Mouse (Mus musculus): Measurements from ENCODE around the gene Malrd1.
"Not testable (repeated sequence)": the region's sequence is repeated elsewhere in the genome, so short reads cannot be mapped to it uniquely, and the experiment has no call there.

Gene Malrd1

GRCm38 (mm10) chr2:15526241-15526924 lies at the start of gene Malrd1:
Malrd1 (plus strand) TSS chr2:15526479.
- in situ Hi-C loops (cut with MboI, MseI): no loop called here

- in situ Hi-C loops (cut with MboI, MseI): no loop called here
Observed at GRCm38 (mm10) chr2:15538643-15539042, 12.4 kb downstream of the Malrd1 start.

DNA sequence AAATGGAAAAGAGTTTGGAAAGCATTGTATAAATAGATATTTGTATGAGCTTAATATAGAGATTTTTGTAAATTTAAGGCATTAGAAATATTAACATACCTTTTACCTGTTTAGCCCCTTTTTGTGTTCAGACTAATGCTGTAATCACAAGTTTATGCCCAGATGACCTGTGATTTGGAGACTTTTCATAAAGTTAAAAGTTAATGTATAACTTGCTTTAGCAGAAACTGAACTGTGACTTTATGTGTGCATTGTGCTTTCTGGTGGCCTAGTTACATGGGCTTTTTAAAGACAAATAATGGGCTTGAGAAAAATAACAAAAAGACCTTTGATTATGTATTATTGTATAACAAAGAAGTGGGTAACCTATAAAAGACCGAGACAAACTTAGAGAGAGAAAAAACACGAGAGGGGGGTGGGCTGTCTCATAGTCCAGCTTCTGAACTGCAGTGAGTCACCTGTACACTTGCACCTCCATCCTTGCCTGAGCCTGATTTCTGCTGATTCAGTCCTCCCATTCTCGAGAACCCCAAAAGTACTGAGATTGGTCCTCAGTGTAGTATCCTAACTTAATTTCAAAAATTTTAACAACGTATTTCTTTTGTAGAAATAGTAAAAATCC lies 87.2 kb downstream of the Malrd1 start:
- in situ Hi-C loops (cut with MboI, MseI): no loop called here

DNA sequence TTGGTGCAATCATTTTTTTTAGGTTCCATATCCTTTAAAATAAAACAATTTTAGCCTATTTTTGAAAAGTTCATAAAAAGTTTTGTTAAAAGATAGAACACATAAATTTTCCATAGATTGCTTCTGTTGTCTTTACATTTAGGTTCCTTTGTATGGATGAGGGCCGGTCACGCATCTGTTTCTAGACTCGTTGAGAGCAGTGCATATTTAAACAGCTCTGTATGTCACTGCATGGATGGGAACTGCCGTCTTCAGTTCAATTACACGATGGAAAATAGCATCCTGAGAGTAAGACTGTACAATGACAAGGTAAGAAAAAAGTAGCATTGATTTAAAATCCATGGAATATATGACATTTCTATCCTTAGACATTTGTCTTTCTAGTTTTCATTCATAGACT lies 87.7 kb downstream of the Malrd1 start:
- in situ Hi-C loops (cut with MboI, MseI): no loop called here

GRCm38 (mm10) chr2:15635761-15636160 lies 109.5 kb downstream of the Malrd1 start:
- in situ Hi-C loops (cut with MboI, MseI): no loop called here

DNA sequence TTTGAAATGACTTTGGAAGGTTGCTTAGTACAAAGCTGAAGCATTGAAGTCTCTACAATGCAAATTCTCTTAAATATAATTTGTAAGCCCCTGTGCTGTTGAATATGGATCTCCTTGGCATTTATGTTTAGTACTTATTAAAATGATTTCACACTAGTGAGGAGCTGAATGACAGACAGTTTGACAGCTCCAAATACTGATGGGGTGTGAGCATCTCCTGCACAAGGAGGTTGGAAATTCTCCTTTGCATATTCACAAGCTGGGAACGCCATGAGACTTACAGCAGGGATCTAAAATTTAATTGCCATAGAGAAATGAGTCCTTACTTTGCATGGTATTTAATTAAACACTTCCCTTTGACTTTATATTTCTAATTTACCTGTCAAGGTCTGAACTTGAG lies 117.6 kb downstream of the Malrd1 start:
- in situ Hi-C loops (cut with MboI, MseI): no loop called here

GRCm38 (mm10) chr2:15656388-15656787 lies 130.1 kb downstream of the Malrd1 start:
- in situ Hi-C loops (cut with MboI, MseI): no loop called here

GRCm38 (mm10) chr2:15702977-15703376 lies 176.7 kb downstream of the Malrd1 start:
- in situ Hi-C loops (cut with MboI, MseI): no loop called here

GRCm38 (mm10) chr2:15740945-15741344 lies 214.7 kb downstream of the Malrd1 start:
- in situ Hi-C loops (cut with MboI, MseI): no loop called here

- in situ Hi-C loops (cut with MboI, MseI): no loop called here
Observed at GRCm38 (mm10) chr2:15744979-15745688, 218.9 kb downstream of the Malrd1 start.

GRCm38 (mm10) chr2:15784818-15785217 lies 258.5 kb downstream of the Malrd1 start:
- in situ Hi-C loops (cut with MboI, MseI): no loop called here

DNA sequence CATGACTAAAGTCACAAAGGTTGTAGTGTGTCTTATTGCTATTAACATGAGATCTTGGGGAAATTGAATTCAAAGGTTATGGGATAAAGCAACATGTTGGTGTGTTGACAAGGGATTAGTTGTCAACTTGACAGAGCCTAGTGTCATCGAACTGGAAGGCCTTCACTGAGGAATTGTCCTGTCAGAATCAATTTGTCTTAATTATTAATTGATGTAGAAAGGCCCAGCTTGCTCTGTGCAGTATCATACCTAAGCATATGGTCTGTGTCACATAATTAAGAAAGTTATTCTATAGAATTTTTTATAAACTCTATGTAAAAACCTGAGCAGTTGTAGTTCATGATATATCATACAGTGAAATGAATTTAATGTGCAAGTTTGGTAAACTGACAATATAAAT lies 289.4 kb downstream of the Malrd1 start:
- in situ Hi-C loops (cut with MboI, MseI): no loop called here

- in situ Hi-C loops (cut with MboI, MseI): no loop called here
Observed at GRCm38 (mm10) chr2:15869380-15869779, 343.1 kb downstream of the Malrd1 start.

DNA sequence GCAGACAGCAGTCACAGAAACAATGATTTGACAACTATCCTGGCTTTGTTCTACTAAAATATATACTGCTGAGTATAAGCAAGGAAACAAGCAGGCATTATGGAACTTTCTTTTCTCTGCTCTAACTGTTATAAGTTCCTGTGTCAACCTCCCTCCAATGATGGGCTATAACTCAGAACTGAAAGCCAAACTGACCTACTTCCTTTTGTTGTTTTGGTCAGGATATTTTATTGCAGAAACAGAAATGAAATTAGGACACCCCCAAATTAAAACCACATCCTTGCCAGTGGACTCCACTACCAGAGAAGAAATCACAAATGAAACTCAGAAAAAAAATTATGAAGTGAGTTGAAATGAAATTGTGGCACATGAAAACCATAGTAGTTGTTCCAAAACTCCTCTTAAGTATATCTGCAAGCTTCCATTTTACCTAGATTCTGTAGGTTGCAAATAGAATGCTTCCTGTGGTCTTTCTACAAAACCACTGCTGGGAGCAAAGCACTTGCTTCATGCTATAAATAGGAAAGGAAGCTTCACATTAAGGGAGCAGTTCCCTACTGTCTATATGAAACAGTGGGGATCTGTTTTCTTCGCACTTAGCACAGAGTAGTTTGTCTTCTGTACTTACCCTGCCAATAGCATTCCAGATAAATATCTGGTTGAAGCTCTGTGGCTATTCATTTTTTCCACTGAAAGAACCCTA lies 367.3 kb downstream of the Malrd1 start:
- in situ Hi-C loops (cut with MboI, MseI): no loop called here

DNA sequence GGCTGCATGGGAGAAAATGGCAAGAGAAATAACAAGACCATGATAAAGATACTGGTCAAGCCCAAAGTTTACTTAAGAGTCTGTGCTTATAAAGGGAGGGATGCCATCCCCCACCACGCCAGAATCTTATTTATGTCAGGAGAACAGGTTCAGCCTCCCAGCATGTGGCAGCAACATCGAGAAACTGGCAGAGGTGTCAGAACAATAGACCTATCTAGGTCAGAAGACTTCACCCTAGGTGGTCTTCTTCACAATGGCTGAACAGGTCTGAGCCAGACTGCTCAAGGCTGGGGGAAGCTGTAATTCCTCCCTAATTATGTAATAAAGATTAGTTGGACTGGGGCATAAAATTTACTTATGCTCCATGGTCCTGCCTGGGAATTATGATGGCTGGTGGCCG lies 399.2 kb downstream of the Malrd1 start:
- in situ Hi-C loops (cut with MboI, MseI): no loop called here

- in situ Hi-C loops (cut with MboI, MseI): no loop called here
Observed at GRCm38 (mm10) chr2:15926041-15926440, 399.8 kb downstream of the Malrd1 start.

GRCm38 (mm10) chr2:15931479-15931878 lies 405.2 kb downstream of the Malrd1 start:
- in situ Hi-C loops (cut with MboI, MseI): no loop called here

DNA sequence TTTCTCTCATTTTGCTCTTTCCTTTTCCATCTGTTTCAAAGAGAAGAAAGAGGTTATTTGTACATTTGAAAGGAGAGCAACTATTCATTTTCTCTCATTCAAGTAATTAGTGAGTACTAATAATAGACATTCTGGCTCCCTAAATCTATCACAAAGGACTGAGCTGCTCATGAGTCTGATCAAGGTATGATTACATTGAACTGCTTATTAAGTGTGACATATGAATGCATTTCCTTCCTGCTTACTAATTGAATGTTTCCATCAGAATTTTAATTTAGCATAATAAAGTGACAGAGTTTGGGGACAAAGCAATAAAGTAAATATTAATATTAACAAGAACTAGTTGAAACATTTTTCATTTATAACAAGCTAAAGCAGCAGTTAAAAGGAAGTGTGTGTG lies 405.6 kb downstream of the Malrd1 start:
- in situ Hi-C loops (cut with MboI, MseI): no loop called here

DNA sequence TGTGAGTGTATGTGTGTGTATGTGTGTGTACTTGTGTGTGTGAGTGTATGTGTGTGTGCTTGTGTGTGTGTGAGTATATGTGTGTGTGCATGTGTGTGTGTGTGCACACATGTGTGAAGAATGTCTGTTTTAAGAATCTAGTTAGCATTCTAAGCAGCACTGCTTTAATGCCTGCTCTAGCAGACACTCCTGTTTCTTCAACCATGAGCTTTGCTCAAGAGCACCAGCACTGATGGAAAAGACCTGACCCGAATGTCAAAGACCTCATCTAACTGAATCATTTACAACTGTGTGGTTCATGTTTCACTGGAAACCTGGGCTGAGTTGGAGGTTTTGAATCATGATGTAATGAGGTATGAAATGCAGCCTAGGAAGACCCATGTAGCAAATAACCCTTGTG lies 406.1 kb downstream of the Malrd1 start:
- in situ Hi-C loops (cut with MboI, MseI): no loop called here

DNA sequence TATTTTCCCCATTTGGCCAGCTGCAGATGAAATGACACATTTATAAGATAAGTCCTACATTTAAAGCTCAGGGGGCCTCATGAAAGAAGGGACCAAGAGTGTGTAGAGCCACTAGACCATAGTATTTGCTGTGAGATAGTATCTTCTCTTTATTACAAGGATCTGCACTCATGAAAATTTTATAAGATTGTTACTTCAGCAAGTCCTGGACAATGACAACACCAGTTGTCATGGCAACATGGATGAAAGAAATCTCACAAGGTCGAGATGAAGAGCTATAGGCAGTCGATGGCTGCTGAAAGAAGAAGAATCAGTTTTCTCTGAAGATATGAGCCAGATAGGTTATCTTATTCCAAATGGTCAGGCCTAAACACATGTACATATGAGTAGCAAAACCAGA lies 476.6 kb downstream of the Malrd1 start:
- in situ Hi-C loops (cut with MboI, MseI): no loop called here

DNA sequence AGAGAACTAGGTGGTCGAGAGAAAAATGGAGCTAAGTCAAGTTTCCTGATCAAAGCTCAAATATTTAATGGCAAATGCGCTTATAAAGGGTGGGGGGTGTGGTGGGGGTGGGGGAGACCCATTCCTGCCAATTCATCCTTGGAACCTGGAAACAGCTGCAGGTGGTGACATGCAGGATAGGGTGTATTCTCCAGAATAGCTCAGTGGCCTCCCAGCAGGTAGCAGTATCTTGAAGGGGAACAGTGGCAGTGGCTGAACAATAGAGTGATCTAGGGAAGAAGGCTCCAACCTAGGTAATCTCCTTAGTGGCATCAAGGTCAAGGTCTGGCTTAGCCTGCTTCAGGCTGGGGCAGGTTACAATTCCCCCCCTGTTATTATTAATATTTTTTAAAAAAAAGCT lies 490.8 kb downstream of the Malrd1 start:
- in situ Hi-C loops (cut with MboI, MseI): not testable (repeated sequence)

DNA sequence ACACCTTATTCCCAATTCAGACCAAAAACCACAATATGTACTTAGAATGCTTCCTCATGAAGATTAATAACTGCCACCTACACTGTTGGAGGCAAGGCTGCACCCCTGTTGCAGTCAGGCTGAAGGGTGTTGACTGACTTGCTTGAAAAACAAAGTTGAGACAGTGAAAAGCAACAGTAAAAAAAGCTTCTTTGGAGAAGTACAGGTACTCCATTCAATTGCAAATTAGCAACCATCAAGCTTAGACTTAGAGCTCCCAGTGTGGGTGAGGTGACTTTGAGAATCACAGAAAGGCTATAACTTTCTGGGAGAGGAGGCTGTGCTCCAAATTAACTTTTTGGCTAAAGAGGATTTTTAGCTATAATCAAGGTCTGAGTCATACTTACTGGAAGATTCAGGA lies 491.4 kb downstream of the Malrd1 start:
- in situ Hi-C loops (cut with MboI, MseI): not testable (repeated sequence)
